Mouse (Mus musculus) neural tube, embryonic 11.5 days (tissue): ENCODE results near the gene Agap1. TPM values are rescaled to one million over a fixed set of nuclear protein-coding genes. Genes with fewer than 3 reads are reported as not detected.

ENCODE experiments used
- ATAC-seq: fragments of 200-750 bp; cut with Nextera tagmentation; 2 replicates; pipeline ENCODE4 v1.8.0; 2017; ENCODE audit warnings: moderate number of reproducible peaks, mild to moderate bottlenecking, moderate TSS enrichment, moderate library complexity; ENCODE audit not compliant: insufficient read depth, low FRiP score, low TSS enrichment
- DNase-seq: peaks from one replicate; pipeline ENCODE4 v3.0.0-alpha.2; 2015; ENCODE audit warnings: low spot score
- H3K27ac ChIP-seq: fragments of 300-500 bp; sonication (generic); 2 replicates; pipeline ENCODE4 v1.5.1; 2014; ENCODE audit warnings: low read depth, mild to moderate bottlenecking, low read length
- H3K27me3 ChIP-seq: fragments of 300-500 bp; sonication (generic); 2 replicates; pipeline ENCODE4 v1.6.1; 2014; ENCODE audit warnings: mild to moderate bottlenecking, low read length, mixed read lengths; ENCODE audit not compliant: control insufficient read depth, insufficient read depth
- H3K36me3 ChIP-seq: fragments of 300-500 bp; sonication (generic); 2 replicates; pipeline ENCODE4 v1.6.1; 2014; ENCODE audit warnings: mild to moderate bottlenecking, low read length, moderate library complexity, mixed read lengths; ENCODE audit not compliant: control insufficient read depth, insufficient read depth
- H3K4me1 ChIP-seq: fragments of 300-500 bp; sonication (generic); 2 replicates; pipeline ENCODE4 v1.6.1; 2014; ENCODE audit warnings: low read length, mixed read lengths; ENCODE audit not compliant: control insufficient read depth, insufficient read depth
- H3K4me2 ChIP-seq: fragments of 300-500 bp; sonication (generic); 2 replicates; pipeline ENCODE4 v1.6.1; 2014; ENCODE audit warnings: low read depth, mild to moderate bottlenecking, moderate library complexity
- H3K4me3 ChIP-seq: fragments of 300-500 bp; sonication (generic); 2 replicates; pipeline ENCODE4 v1.5.1; 2014; ENCODE audit warnings: low read depth, low read length
- H3K9ac ChIP-seq: fragments of 300-500 bp; sonication (generic); 2 replicates; pipeline ENCODE4 v1.6.1; 2014; ENCODE audit warnings: mild to moderate bottlenecking, low read length
- H3K9me3 ChIP-seq: fragments of 300-500 bp; sonication (generic); 2 replicates; pipeline ENCODE4 v1.6.1; 2016; ENCODE audit warnings: low read length; ENCODE audit not compliant: control insufficient read depth
- WGBS: fragments of 180-500 bp; shearing (Covaris S2); extraction: QIAGEN DNeasy Blood & Tissue Kit; methylation state at CpG from one replicate; pipeline ENCODE4 v1.1.7; 2014; 5-methylcytosine and 5-hydroxymethylcytosine counted together
- polyA plus RNA-seq: library from polyadenylated mRNA; unstranded; fragments of >200 nt; fragmentation: Nextera tagmentation; extraction: Ambion mirVana; gene quantifications from 2 replicates; pipeline ENCODE4 v1.2.1, GENCODE M21; 2014

The Agap1 gene
- polyA plus RNA-seq, 1 experiment from 2014 or later: 31.1 TPM

GRCm38 (mm10) chr1:89823036-89823435, 368.4 kb downstream of the Agap1 start:
- H3K4me3 ChIP-seq: no peak overlapping the region
- no peaks in the 10 kb centered on the region for H3K9me3 ChIP-seq
- ATAC-seq (no peak), DNase-seq (no peak)
- H3K4me2 ChIP-seq: no peak overlapping the region
- 85% methylated on average over 7 of the region's 7 CpGs for WGBS
- no peaks in the 10 kb centered on the region for H3K27me3 ChIP-seq
- H3K36me3 ChIP-seq: no peaks in the 10 kb centered on the region
- H3K27ac ChIP-seq: no peak overlapping the region
- peaks cover 26% of the 10 kb centered on the region for H3K4me1 ChIP-seq
- H3K9ac ChIP-seq: no peak overlapping the region

GRCm38 (mm10) chr1:89827051-89827450, 372.4 kb downstream of the Agap1 start:
- Histone ChIP-seq H3K27ac (no peak overlapping the region), H3K27me3 (no peaks in the 10 kb centered on the region), H3K4me3 (no peak overlapping the region), H3K4me2 (no peak overlapping the region), H3K36me3 (no peaks in the 10 kb centered on the region), H3K9me3 (no peaks in the 10 kb centered on the region), H3K9ac (no peak overlapping the region), H3K4me1 (peaks cover 26% of the 10 kb centered on the region)
- WGBS: 38% methylated on average over 3 of the region's 3 CpGs
- no peak for DNase-seq
- ATAC-seq: no peak

GRCm38 (mm10) chr1:89831095-89831494, 376.5 kb downstream of the Agap1 start:
- H3K4me2 ChIP-seq: no peak overlapping the region
- no peak overlapping the region for H3K9ac ChIP-seq
- H3K36me3 ChIP-seq: no peaks in the 10 kb centered on the region; the same call in 1 of the 2 replicates
- H3K4me1 ChIP-seq: no peaks in the 10 kb centered on the region
- no peak overlapping the region for H3K27ac ChIP-seq
- WGBS: 48% methylated on average over 1 of the region's 1 CpGs
- no peaks in the 10 kb centered on the region for H3K9me3 ChIP-seq
- no peak overlapping the region for H3K4me3 ChIP-seq
- H3K27me3 ChIP-seq: no peaks in the 10 kb centered on the region
- ATAC-seq (no peak), DNase-seq (no peak)

- no peaks in the 10 kb centered on the region for H3K9me3 ChIP-seq
- no peaks in the 10 kb centered on the region for H3K27me3 ChIP-seq
- H3K27ac ChIP-seq: no peak overlapping the region
- no peak overlapping the region for H3K9ac ChIP-seq
- whole genome bisulfite sequencing: 77% methylated on average over 9 of the region's 9 CpGs
- no peak overlapping the region for H3K4me3 ChIP-seq
- H3K36me3 ChIP-seq: peaks cover 2% of the 10 kb centered on the region
- H3K4me2 ChIP-seq: no peak overlapping the region
- DNase-seq (peak; percentile 53), ATAC-seq (no peak)
- peaks cover 16% of the 10 kb centered on the region for H3K4me1 ChIP-seq
Measured at GRCm38 (mm10) chr1:89844064-89844463, 389.5 kb downstream of the Agap1 start.

GRCm38 (mm10) chr1:89845487-89845886, 390.9 kb downstream of the Agap1 start:
- no peaks in the 10 kb centered on the region for H3K9me3 ChIP-seq
- peaks cover 19% of the 10 kb centered on the region for H3K4me1 ChIP-seq
- no peak for ATAC-seq
- no peak overlapping the region for H3K4me3 ChIP-seq
- H3K27ac ChIP-seq: no peak overlapping the region
- H3K36me3 ChIP-seq: peaks cover 2% of the 10 kb centered on the region
- no peaks in the 10 kb centered on the region for H3K27me3 ChIP-seq
- WGBS: 79% methylated on average over 4 of the region's 4 CpGs
- no peak for DNase-seq
- H3K4me2 ChIP-seq: no peak overlapping the region
- no peak overlapping the region for H3K9ac ChIP-seq

- H3K27me3 ChIP-seq: no peaks in the 10 kb centered on the region
- peaks cover 2% of the 10 kb centered on the region for H3K36me3 ChIP-seq
- no peak overlapping the region for H3K27ac ChIP-seq
- no peak for ATAC-seq
- H3K4me3 ChIP-seq: no peak overlapping the region
- no peak overlapping the region for H3K9ac ChIP-seq
- H3K9me3 ChIP-seq: no peaks in the 10 kb centered on the region
- H3K4me1 ChIP-seq: peaks cover 19% of the 10 kb centered on the region
- H3K4me2 ChIP-seq: no peak overlapping the region
- 41% methylated on average over 9 of the region's 9 CpGs for WGBS
- DNase-seq: no peak
Measured at GRCm38 (mm10) chr1:89846148-89846547, 391.5 kb downstream of the Agap1 start.

- Histone ChIP-seq H3K27ac (no peak overlapping the region), H3K9me3 (no peaks in the 10 kb centered on the region), H3K27me3 (no peaks in the 10 kb centered on the region), H3K4me3 (no peak overlapping the region), H3K36me3 (no peaks in the 10 kb centered on the region; the same call in 1 of the 2 replicates), H3K4me1 (peaks cover 19% of the 10 kb centered on the region), H3K9ac (no peak overlapping the region), H3K4me2 (no peak overlapping the region)
- peak; percentile 61 for DNase-seq
- 39% methylated on average over 17 of the region's 17 CpGs for WGBS
- peak; percentile 77; the same call in 1 of the 2 replicates for ATAC-seq
Measured at GRCm38 (mm10) chr1:89848356-89849039, 393.9 kb downstream of the Agap1 start.

GRCm38 (mm10) chr1:89849151-89849860, 394.7 kb downstream of the Agap1 start:
- 57% methylated on average over 23 of the region's 23 CpGs for WGBS
- Histone ChIP-seq H3K4me1 (peaks cover 19% of the 10 kb centered on the region), H3K9me3 (no peaks in the 10 kb centered on the region), H3K9ac (no peak overlapping the region), H3K4me3 (no peak overlapping the region), H3K27ac (no peak overlapping the region), H3K27me3 (no peaks in the 10 kb centered on the region), H3K36me3 (no peaks in the 10 kb centered on the region), H3K4me2 (no peak overlapping the region)
- DNase-seq (no peak), ATAC-seq (no peak)

GRCm38 (mm10) chr1:89849861-89850230, 395.2 kb downstream of the Agap1 start:
- ATAC-seq (no peak), DNase-seq (no peak)
- 85% methylated on average over 7 of the region's 7 CpGs for WGBS
- H3K9ac ChIP-seq: no peak overlapping the region
- H3K27ac ChIP-seq: no peak overlapping the region
- no peaks in the 10 kb centered on the region for H3K9me3 ChIP-seq
- peaks cover 19% of the 10 kb centered on the region for H3K4me1 ChIP-seq
- H3K4me3 ChIP-seq: no peak overlapping the region
- H3K4me2 ChIP-seq: no peak overlapping the region
- no peaks in the 10 kb centered on the region for H3K27me3 ChIP-seq
- no peaks in the 10 kb centered on the region for H3K36me3 ChIP-seq
